Mouse (Mus musculus) T-cell, adult 2 months (primary cell): ENCODE results near the gene Wasf2.
"Not testable (repeated sequence)": the region's sequence is repeated elsewhere in the genome, so short reads cannot be mapped to it uniquely, and the experiment has no call there.

Experiments
- DNase-seq: peaks from one replicate; pipeline ENCODE4 v3.0.0; 2022; ENCODE audit warnings: low spot score

The Wasf2 gene

GRCm38 (mm10) chr4:133096671-133097070 is 33.6 kb upstream of the Wasf2 start:
- not testable (repeated sequence) for DNase-seq

- DNase-seq, result no peak
These were observed 28.6 kb upstream of the Wasf2 start for GRCm38 (mm10) chr4:133101751-133102150.

GRCm38 (mm10) chr4:133103525-133104193 is 26.6 kb upstream of the Wasf2 start:
- DNase-seq, result no peak

GRCm38 (mm10) chr4:133104194-133104569 is 26.1 kb upstream of the Wasf2 start:
- DNase-seq, result no peak

- no peak for DNase-seq
These were observed 23.6 kb upstream of the Wasf2 start for GRCm38 (mm10) chr4:133106691-133107090.

GRCm38 (mm10) chr4:133107788-133108281 is 22.5 kb upstream of the Wasf2 start:
- no peak for DNase-seq

GRCm38 (mm10) chr4:133108481-133109334 is 21.6 kb upstream of the Wasf2 start:
- no peak for DNase-seq

GRCm38 (mm10) chr4:133109335-133109801 is 20.9 kb upstream of the Wasf2 start:
- DNase-seq, result no peak

- no peak for DNase-seq
These were observed 18.0 kb upstream of the Wasf2 start for GRCm38 (mm10) chr4:133112175-133112838.

GRCm38 (mm10) chr4:133113351-133113882 is 16.9 kb upstream of the Wasf2 start:
- no peak for DNase-seq

GRCm38 (mm10) chr4:133114762-133115161 is 15.5 kb upstream of the Wasf2 start:
- DNase-seq, result no peak

- no peak for DNase-seq
These were observed 14.4 kb upstream of the Wasf2 start for GRCm38 (mm10) chr4:133115721-133116429.

- no peak for DNase-seq
These were observed 13.4 kb upstream of the Wasf2 start for GRCm38 (mm10) chr4:133116756-133117470.

- no peak for DNase-seq
These were observed 12.5 kb upstream of the Wasf2 start for GRCm38 (mm10) chr4:133117556-133118411.

- no peak for DNase-seq
These were observed 11.4 kb upstream of the Wasf2 start for GRCm38 (mm10) chr4:133118775-133119375.

- no peak for DNase-seq
These were observed 10.7 kb upstream of the Wasf2 start for GRCm38 (mm10) chr4:133119579-133119978.

GRCm38 (mm10) chr4:133120833-133121321 is 9.4 kb upstream of the Wasf2 start:
- no peak for DNase-seq

- no peak for DNase-seq
These were observed 8.9 kb upstream of the Wasf2 start for GRCm38 (mm10) chr4:133121416-133121815.

GRCm38 (mm10) chr4:133121974-133122637 is 8.2 kb upstream of the Wasf2 start:
- peak; percentile 8 for DNase-seq
